Mouse (Mus musculus): ENCODE data around the gene B4gat1.

DNA sequence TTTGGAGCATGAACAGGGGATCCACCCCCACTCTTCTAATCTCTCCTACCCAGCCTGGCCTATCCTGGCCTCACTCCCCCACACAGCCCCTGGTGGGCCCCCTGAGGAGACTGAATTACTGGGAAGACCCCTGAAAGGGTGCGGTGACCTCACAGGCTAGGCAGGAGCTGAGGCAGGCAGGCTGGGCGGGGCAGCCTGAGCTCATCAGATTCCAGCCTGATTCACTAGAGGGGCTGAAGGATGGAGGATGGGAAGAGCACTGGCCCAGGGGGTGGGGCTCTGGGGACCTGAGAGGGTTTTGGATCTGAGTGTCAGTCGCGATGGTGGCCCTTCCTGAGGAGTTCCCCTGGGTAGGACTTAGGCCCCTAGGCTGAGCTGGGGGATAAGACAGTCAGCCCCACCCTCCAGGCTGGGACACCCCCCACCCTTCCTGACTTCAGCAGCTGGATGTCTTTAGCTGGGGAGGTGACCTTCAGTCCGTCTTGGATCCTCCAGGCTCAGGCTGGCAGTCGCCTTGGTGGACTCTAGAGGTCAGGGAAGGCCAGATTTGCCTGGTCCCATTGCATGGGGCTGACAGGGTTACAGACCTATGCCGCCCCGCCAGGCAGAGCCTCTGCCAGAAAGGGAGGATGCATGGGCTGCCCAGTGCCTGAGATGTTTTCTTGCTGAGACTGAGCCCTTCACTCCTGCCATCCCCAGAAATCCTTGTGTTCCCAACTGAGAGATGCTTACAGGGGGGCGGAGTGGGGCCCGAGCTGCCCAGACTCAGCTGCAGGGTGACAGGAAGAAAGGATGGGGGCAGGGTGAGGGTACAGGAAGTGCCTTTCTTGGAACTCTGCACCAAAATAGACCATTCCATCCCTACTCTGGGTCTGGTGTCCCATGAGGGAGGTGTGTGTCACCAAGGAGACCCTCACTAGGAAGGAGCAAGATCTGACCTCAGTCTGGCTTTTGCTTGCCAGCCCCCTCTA is 20.5 kb downstream of the B4gat1 start:
- TF ChIP-seq TAL1 (IDR thresholded peaks at IDR 0.05; ENCODE audit: low read length) (no peak), GATA1 (IDR thresholded peaks at IDR 0.05; ENCODE audit: low read length) (no peak)
